Mouse (Mus musculus): ENCODE measurements around the gene Rbpjl. TPM values are rescaled to one million over a fixed set of nuclear protein-coding genes. Genes with fewer than 3 reads are reported as not detected.

The Rbpjl gene
- polyA plus RNA-seq, 1 experiment from 2014 or later: 10.4 TPM

- Histone ChIP-seq H3K27me3 (replicated peaks; ENCODE audit: control insufficient read depth, insufficient read depth, low read length) (no peaks in the 10 kb centered on the region), H3K36me3 (ENCODE audit: control insufficient read depth, insufficient read depth, low read length) (no peaks in the 10 kb centered on the region), H3K27ac (ENCODE audit: low read depth) (no peak overlapping the region), H3K4me1 (replicated peaks; ENCODE audit: control insufficient read depth, insufficient read depth, low read length) (peaks cover 9% of the 10 kb centered on the region), H3K9me3 (ENCODE audit: control insufficient read depth, low read length) (no peaks in the 10 kb centered on the region), H3K9ac (ENCODE audit: low read length) (peak overlapping the region; percentile 10; the same call in 1 of the 2 replicates), H3K4me2 (ENCODE audit: low read length) (peak overlapping the region; percentile 79), H3K4me3 (ENCODE audit: low read depth, low read length) (peak overlapping the region; percentile 70)
- WGBS: 30% methylated on average over 7 of the region's 7 CpGs
- ATAC-seq (replicated peaks; ENCODE audit: low FRiP score, low TSS enrichment, low read depth): no peak
- DNase-seq (ENCODE audit: low spot score): no peak
Observed at GRCm38 (mm10) chr2:164441731-164442130, 38.8 kb downstream of the Rbpjl start.

GRCm38 (mm10) chr2:164442315-164443050 is 39.5 kb downstream of the Rbpjl start:
- ATAC-seq (replicated peaks; ENCODE audit: low FRiP score, low TSS enrichment, low read depth) (peak; percentile 42; the same call in 1 of the 2 replicates), DNase-seq (ENCODE audit: low spot score) (peak; percentile 82)
- H3K4me2 ChIP-seq (ENCODE audit: low read length): peak overlapping the region; percentile 79
- peak overlapping the region; percentile 59 for H3K27ac ChIP-seq (ENCODE audit: low read depth)
- no peaks in the 10 kb centered on the region for H3K36me3 ChIP-seq (ENCODE audit: control insufficient read depth, insufficient read depth, low read length)
- 2% methylated on average over 29 of the region's 29 CpGs for WGBS
- H3K9ac ChIP-seq (ENCODE audit: low read length): peak overlapping the region; percentile 84
- H3K4me1 ChIP-seq (replicated peaks; ENCODE audit: control insufficient read depth, insufficient read depth, low read length): peaks cover 8% of the 10 kb centered on the region; the same call in 1 of the 2 replicates
- peak overlapping the region; percentile 70 for H3K4me3 ChIP-seq (ENCODE audit: low read depth, low read length)
- H3K9me3 ChIP-seq (ENCODE audit: control insufficient read depth, low read length): no peaks in the 10 kb centered on the region
- no peaks in the 10 kb centered on the region for H3K27me3 ChIP-seq (replicated peaks; ENCODE audit: control insufficient read depth, insufficient read depth, low read length)

- Histone ChIP-seq H3K36me3 (ENCODE audit: control insufficient read depth, insufficient read depth, low read length) (no peaks in the 10 kb centered on the region), H3K27me3 (replicated peaks; ENCODE audit: control insufficient read depth, insufficient read depth, low read length) (no peaks in the 10 kb centered on the region), H3K9me3 (ENCODE audit: control insufficient read depth, low read length) (no peaks in the 10 kb centered on the region), H3K9ac (ENCODE audit: low read length) (peak overlapping the region; percentile 84), H3K4me3 (ENCODE audit: low read depth, low read length) (peak overlapping the region; percentile 70), H3K27ac (ENCODE audit: low read depth) (peak overlapping the region; percentile 59), H3K4me2 (ENCODE audit: low read length) (peak overlapping the region; percentile 79), H3K4me1 (replicated peaks; ENCODE audit: control insufficient read depth, insufficient read depth, low read length) (peaks cover 8% of the 10 kb centered on the region; the same call in 1 of the 2 replicates)
- 0% methylated on average over 24 of the region's 26 CpGs for WGBS
- peak; percentile 96 for DNase-seq (ENCODE audit: low spot score)
- peak; percentile 94 for ATAC-seq (replicated peaks; ENCODE audit: low FRiP score, low TSS enrichment, low read depth)
Observed at GRCm38 (mm10) chr2:164443051-164443437, 40.1 kb downstream of the Rbpjl start.

GRCm38 (mm10) chr2:164443460-164444000 is 40.6 kb downstream of the Rbpjl start, which contains the start of gene Sdc4:
Gene Sdc4 (minus strand): TSS chr2:164443887.
- Histone ChIP-seq H3K9me3 (ENCODE audit: control insufficient read depth, low read length) (no peaks in the 10 kb centered on the region), H3K27me3 (replicated peaks; ENCODE audit: control insufficient read depth, insufficient read depth, low read length) (no peaks in the 10 kb centered on the region), H3K27ac (ENCODE audit: low read depth) (peak within 1 kb of the TSS; percentile 59), H3K36me3 (ENCODE audit: control insufficient read depth, insufficient read depth, low read length) (no peaks in the 10 kb centered on the region), H3K4me1 (replicated peaks; ENCODE audit: control insufficient read depth, insufficient read depth, low read length) (peaks cover 8% of the 10 kb centered on the region; the same call in 1 of the 2 replicates), H3K9ac (ENCODE audit: low read length) (peak within 1 kb of the TSS; percentile 84), H3K4me3 (ENCODE audit: low read depth, low read length) (peak within 1 kb of the TSS; percentile 70), H3K4me2 (ENCODE audit: low read length) (peak within 1 kb of the TSS; percentile 79)
- peak; percentile 4; the same call in 1 of the 2 replicates for ATAC-seq (replicated peaks; ENCODE audit: low FRiP score, low TSS enrichment, low read depth)
- WGBS: 10% methylated on average over 18 of the region's 18 CpGs
- no peak for DNase-seq (ENCODE audit: low spot score)

- WGBS: 78% methylated on average over 2 of the region's 2 CpGs
- ATAC-seq (replicated peaks; ENCODE audit: low FRiP score, low TSS enrichment, low read depth) (no peak), DNase-seq (ENCODE audit: low spot score) (no peak)
- Histone ChIP-seq H3K9ac (ENCODE audit: low read length) (no peak overlapping the region), H3K4me2 (ENCODE audit: low read length) (no peak overlapping the region), H3K27ac (ENCODE audit: low read depth) (no peak overlapping the region), H3K4me1 (replicated peaks; ENCODE audit: control insufficient read depth, insufficient read depth, low read length) (peaks cover 14% of the 10 kb centered on the region; the same call in 1 of the 2 replicates), H3K27me3 (replicated peaks; ENCODE audit: control insufficient read depth, insufficient read depth, low read length) (no peaks in the 10 kb centered on the region), H3K36me3 (ENCODE audit: control insufficient read depth, insufficient read depth, low read length) (no peaks in the 10 kb centered on the region), H3K4me3 (ENCODE audit: low read depth, low read length) (no peak overlapping the region), H3K9me3 (ENCODE audit: control insufficient read depth, low read length) (no peaks in the 10 kb centered on the region)
Observed at GRCm38 (mm10) chr2:164444701-164445100, 41.8 kb downstream of the Rbpjl start.

- H3K27me3 ChIP-seq (replicated peaks; ENCODE audit: control insufficient read depth, insufficient read depth, low read length): no peaks in the 10 kb centered on the region
- H3K9ac ChIP-seq (ENCODE audit: low read length): no peak overlapping the region
- H3K9me3 ChIP-seq (ENCODE audit: control insufficient read depth, low read length): no peaks in the 10 kb centered on the region
- ATAC-seq (replicated peaks; ENCODE audit: low FRiP score, low TSS enrichment, low read depth) (no peak), DNase-seq (ENCODE audit: low spot score) (no peak)
- H3K27ac ChIP-seq (ENCODE audit: low read depth): no peak overlapping the region
- 83% methylated on average over 3 of the region's 3 CpGs for WGBS
- no peak overlapping the region for H3K4me2 ChIP-seq (ENCODE audit: low read length)
- 0 out of 2 replicates have a peak, but pooled peaks cover 11% of the 10 kb centered on the region for H3K4me1 ChIP-seq (replicated peaks; ENCODE audit: control insufficient read depth, insufficient read depth, low read length)
- no peak overlapping the region for H3K4me3 ChIP-seq (ENCODE audit: low read depth, low read length)
- no peaks in the 10 kb centered on the region for H3K36me3 ChIP-seq (ENCODE audit: control insufficient read depth, insufficient read depth, low read length)
Observed at GRCm38 (mm10) chr2:164445399-164446085, 42.6 kb downstream of the Rbpjl start.

GRCm38 (mm10) chr2:164446086-164446469 is 43.1 kb downstream of the Rbpjl start:
- ATAC-seq (replicated peaks; ENCODE audit: low FRiP score, low TSS enrichment, low read depth) (no peak), DNase-seq (ENCODE audit: low spot score) (no peak)
- Histone ChIP-seq H3K4me3 (ENCODE audit: low read depth, low read length) (no peak overlapping the region), H3K4me1 (replicated peaks; ENCODE audit: control insufficient read depth, insufficient read depth, low read length) (0 out of 2 replicates have a peak, but pooled peaks cover 11% of the 10 kb centered on the region), H3K9ac (ENCODE audit: low read length) (no peak overlapping the region), H3K36me3 (ENCODE audit: control insufficient read depth, insufficient read depth, low read length) (no peaks in the 10 kb centered on the region), H3K27me3 (replicated peaks; ENCODE audit: control insufficient read depth, insufficient read depth, low read length) (no peaks in the 10 kb centered on the region), H3K4me2 (ENCODE audit: low read length) (no peak overlapping the region), H3K27ac (ENCODE audit: low read depth) (no peak overlapping the region), H3K9me3 (ENCODE audit: control insufficient read depth, low read length) (no peaks in the 10 kb centered on the region)
- WGBS: 70% methylated on average over 3 of the region's 3 CpGs

- Histone ChIP-seq H3K27ac (ENCODE audit: low read depth) (no peak overlapping the region), H3K27me3 (replicated peaks; ENCODE audit: control insufficient read depth, insufficient read depth, low read length) (no peaks in the 10 kb centered on the region), H3K36me3 (ENCODE audit: control insufficient read depth, insufficient read depth, low read length) (no peaks in the 10 kb centered on the region), H3K9me3 (ENCODE audit: control insufficient read depth, low read length) (no peaks in the 10 kb centered on the region), H3K4me3 (ENCODE audit: low read depth, low read length) (no peak overlapping the region), H3K4me1 (replicated peaks; ENCODE audit: control insufficient read depth, insufficient read depth, low read length) (0 out of 2 replicates have a peak, but pooled peaks cover 11% of the 10 kb centered on the region), H3K9ac (ENCODE audit: low read length) (no peak overlapping the region), H3K4me2 (ENCODE audit: low read length) (no peak overlapping the region)
- WGBS: 86% methylated on average over 1 of the region's 1 CpGs
- DNase-seq (ENCODE audit: low spot score): no peak
- no peak for ATAC-seq (replicated peaks; ENCODE audit: low FRiP score, low TSS enrichment, low read depth)
Observed at GRCm38 (mm10) chr2:164448140-164448539, 45.2 kb downstream of the Rbpjl start.
